Mouse (Mus musculus) testis, postnatal 14 days (tissue): Measurements from ENCODE around the gene Fzr1.

Source experiments
- DNase-seq: peaks from one replicate; pipeline ENCODE4 v3.0.0; 2021; ENCODE audit warnings: low spot score

The Fzr1 gene

GRCm38 (mm10) chr10:81402227-81402765, 24.0 kb upstream of the Fzr1 start:
- DNase-seq, result no peak

GRCm38 (mm10) chr10:81401521-81402226, 23.4 kb upstream of the Fzr1 start:
- peak; percentile 88 for DNase-seq

- no peak for DNase-seq
These were observed 22.8 kb upstream of the Fzr1 start for GRCm38 (mm10) chr10:81401205-81401520.

- DNase-seq, result no peak
These were observed 22.3 kb upstream of the Fzr1 start for GRCm38 (mm10) chr10:81400371-81401204.

GRCm38 (mm10) chr10:81399798-81400308, 21.5 kb upstream of the Fzr1 start:
- DNase-seq, result no peak

GRCm38 (mm10) chr10:81399296-81399695, 21.0 kb upstream of the Fzr1 start:
- no peak for DNase-seq

GRCm38 (mm10) chr10:81396749-81397148, 18.4 kb upstream of the Fzr1 start:
- no peak for DNase-seq

- DNase-seq, result no peak
These were observed 17.5 kb upstream of the Fzr1 start for GRCm38 (mm10) chr10:81395865-81396264.

GRCm38 (mm10) chr10:81395127-81395526, 16.8 kb upstream of the Fzr1 start:
- DNase-seq, result no peak

GRCm38 (mm10) chr10:81393456-81394063, 15.2 kb upstream of the Fzr1 start:
- DNase-seq, result no peak

- DNase-seq, result no peak
These were observed 14.5 kb upstream of the Fzr1 start, which contains the start of gene Smim24 for GRCm38 (mm10) chr10:81392781-81393185. Smim24 (plus strand) TSS chr10:81393051.

GRCm38 (mm10) chr10:81392270-81392669, 14.0 kb upstream of the Fzr1 start:
- no peak for DNase-seq

- DNase-seq, result no peak
These were observed 12.3 kb upstream of the Fzr1 start for GRCm38 (mm10) chr10:81390678-81390965.

GRCm38 (mm10) chr10:81389801-81390677, 11.7 kb upstream of the Fzr1 start:
- DNase-seq, result no peak

GRCm38 (mm10) chr10:81389373-81389772, 11.1 kb upstream of the Fzr1 start:
- peak; percentile 80 for DNase-seq

GRCm38 (mm10) chr10:81388505-81389055, 10.3 kb upstream of the Fzr1 start, which contains the start of gene Gm48552:
Gm48552 (plus strand) TSS chr10:81389005.
- no peak for DNase-seq

- no peak for DNase-seq
These were observed 9.4 kb upstream of the Fzr1 start for GRCm38 (mm10) chr10:81387716-81388115.

GRCm38 (mm10) chr10:81385603-81386306, 7.4 kb upstream of the Fzr1 start:
- no peak for DNase-seq

GRCm38 (mm10) chr10:81384605-81384982, 6.3 kb upstream of the Fzr1 start:
- no peak for DNase-seq

GRCm38 (mm10) chr10:81383802-81384604, 5.7 kb upstream of the Fzr1 start, which contains the start of the genes Dohh and Gm48551:
Dohh (plus strand) TSS chr10:81384428.
Gm48551 (plus strand) TSS chr10:81384466.
- peak; percentile 98 for DNase-seq
